Mouse (Mus musculus) ES-Bruce4 (cell line): ENCODE results near the gene Ppt2.

Source experiments
- CTCF ChIP-seq: IDR thresholded peaks from one replicate; pipeline ENCODE4 v1.8.1; 2011; ENCODE audit warnings: low read depth, low read length
- POLR2A ChIP-seq: IDR thresholded peaks from one replicate; pipeline ENCODE4 v1.8.1; 2011; ENCODE audit warnings: low read length; ENCODE audit not compliant: insufficient read depth

DNA sequence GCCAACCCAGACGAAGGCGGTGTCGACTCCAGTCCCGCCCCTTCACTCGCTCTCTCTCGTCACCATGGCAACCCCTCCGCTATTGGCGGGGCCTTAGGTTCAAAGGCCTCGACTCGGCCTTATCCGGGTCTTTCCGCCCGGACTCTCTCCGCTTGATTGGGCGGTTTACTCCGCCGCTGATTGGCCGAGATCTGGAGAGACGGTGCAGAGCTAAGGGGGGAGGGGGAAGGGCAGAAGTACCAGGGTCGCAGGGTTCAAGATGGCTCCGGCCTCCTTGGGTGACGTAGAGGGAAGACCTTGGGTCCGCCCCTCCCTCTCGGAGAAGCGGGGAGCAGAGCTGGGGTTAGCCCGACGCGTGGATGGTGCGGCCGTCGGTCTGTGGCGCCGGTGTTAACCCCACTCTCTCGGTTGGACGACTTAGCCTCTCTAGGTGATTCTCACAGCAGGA lies 24.2 kb downstream of the Ppt2 start, which contains the start of gene Agpat1:
- TF ChIP-seq CTCF (no peak), POLR2A (peak; percentile 72)
